Mouse (Mus musculus): ENCODE data around the gene Olfr141. TPM values are rescaled to one million over a fixed set of nuclear protein-coding genes. Genes with fewer than 3 reads are reported as not detected.

Olfr141 gene
- total RNA-seq (2014; rRNA removed) (not detected in 2 replicates), polyA plus RNA-seq (2015; fragmentation: Nextera tagmentation; extraction: Ambion mirVana) (not detected in 2 replicates)

GRCm38 (mm10) chr2:86809918-86810317, at the start of gene Olfr141:
Olfr141 (minus strand) TSS chr2:86810018.
- Histone ChIP-seq H3K27me3 (ENCODE audit: insufficient read depth, low read length) (no peaks in the 10 kb centered on the region), H3K36me3 (ENCODE audit: insufficient read depth, low read length) (no peaks in the 10 kb centered on the region), H3K9me3 (ENCODE audit: low read length) (no peaks in the 10 kb centered on the region), H3K4me3 (ENCODE audit: low read depth, low read length) (no peak within 1 kb of the TSS), H3K4me2 (ENCODE audit: low read depth, low read length, poor library complexity, severe bottlenecking) (no peak within 1 kb of the TSS), H3K9ac (replicated peaks; ENCODE audit: low read length, poor library complexity, severe bottlenecking) (no peak within 1 kb of the TSS), H3K4me1 (ENCODE audit: insufficient read depth, low read length) (no peaks in the 10 kb centered on the region), H3K27ac (ENCODE audit: low read depth, low read length) (no peak within 1 kb of the TSS)
- DNase-seq (ENCODE audit: low spot score) (no peak), ATAC-seq (ENCODE audit: low FRiP score) (no peak)
- no peak for TF ChIP-seq CTCF (IDR thresholded peaks at IDR 0.05)

GRCm38 (mm10) chr2:86851596-86851995, 41.8 kb upstream of the Olfr141 start, which contains the start of gene Olfr1095:
Olfr1095 (minus strand) TSS chr2:86851696.
- Histone ChIP-seq H3K4me1 (ENCODE audit: insufficient read depth, low read length) (no peaks in the 10 kb centered on the region), H3K36me3 (ENCODE audit: insufficient read depth, low read length) (no peaks in the 10 kb centered on the region), H3K9me3 (ENCODE audit: low read length) (no peaks in the 10 kb centered on the region), H3K27ac (ENCODE audit: low read depth, low read length) (no peak within 1 kb of the TSS), H3K27me3 (ENCODE audit: insufficient read depth, low read length) (no peaks in the 10 kb centered on the region), H3K9ac (replicated peaks; ENCODE audit: low read length, poor library complexity, severe bottlenecking) (no peak within 1 kb of the TSS), H3K4me3 (ENCODE audit: low read depth, low read length) (no peak within 1 kb of the TSS), H3K4me2 (ENCODE audit: low read depth, low read length, poor library complexity, severe bottlenecking) (no peak within 1 kb of the TSS)
- ATAC-seq (ENCODE audit: low FRiP score): no peak
- WGBS: 90% methylated on average over 3 of the region's 3 CpGs
- no peak for TF ChIP-seq CTCF (IDR thresholded peaks at IDR 0.05)
- DNase-seq (ENCODE audit: low spot score): no peak

- Histone ChIP-seq H3K27me3 (ENCODE audit: insufficient read depth, low read length) (no peaks in the 10 kb centered on the region), H3K9me3 (ENCODE audit: low read length) (no peaks in the 10 kb centered on the region), H3K4me1 (ENCODE audit: insufficient read depth, low read length) (no peaks in the 10 kb centered on the region), H3K4me2 (ENCODE audit: low read depth, low read length, poor library complexity, severe bottlenecking) (no peak within 1 kb of the TSS), H3K27ac (ENCODE audit: low read depth, low read length) (no peak within 1 kb of the TSS), H3K4me3 (ENCODE audit: low read depth, low read length) (no peak within 1 kb of the TSS), H3K36me3 (ENCODE audit: insufficient read depth, low read length) (no peaks in the 10 kb centered on the region), H3K9ac (replicated peaks; ENCODE audit: low read length, poor library complexity, severe bottlenecking) (no peak within 1 kb of the TSS)
- ATAC-seq (ENCODE audit: low FRiP score) (no peak), DNase-seq (ENCODE audit: low spot score) (no peak)
- TF ChIP-seq CTCF (IDR thresholded peaks at IDR 0.05): no peak
These were observed 14.5 kb upstream of the Olfr141 start, which contains the start of gene Olfr1094 for GRCm38 (mm10) chr2:86824363-86824762. Olfr1094 (plus strand) TSS chr2:86824663.

DNA sequence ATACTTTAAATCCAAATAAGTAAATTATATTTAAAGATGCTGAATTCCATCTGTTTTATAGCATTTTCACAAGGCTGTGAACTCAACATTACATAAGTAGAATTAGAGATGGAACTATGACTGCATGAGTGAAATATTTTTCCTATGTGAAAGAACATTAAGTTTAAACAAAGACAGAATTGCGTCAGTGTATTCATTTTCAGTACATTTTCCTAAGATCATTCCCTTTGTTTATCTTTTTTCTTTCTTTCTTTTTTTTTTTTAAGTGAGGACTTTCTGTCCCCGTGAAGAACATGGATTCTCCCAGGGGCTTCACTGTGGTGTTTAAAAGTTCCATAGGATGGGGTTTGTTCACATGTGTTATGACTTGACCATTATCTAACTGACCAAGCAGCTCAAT, 27.6 kb downstream of the Olfr141 start, which contains the start of gene Olfr1093:
Gene Olfr1093, plus strand, starts transcription at position 301 of the 400 bp plus-strand sequence.
- no peak within 1 kb of the TSS for H3K9ac ChIP-seq (replicated peaks; ENCODE audit: low read length, poor library complexity, severe bottlenecking)
- no peaks in the 10 kb centered on the region for H3K4me1 ChIP-seq (ENCODE audit: insufficient read depth, low read length)
- WGBS: 84% methylated on average over 2 of the region's 2 CpGs
- H3K4me3 ChIP-seq (ENCODE audit: low read depth, low read length): no peak within 1 kb of the TSS
- H3K27ac ChIP-seq (ENCODE audit: low read depth, low read length): no peak within 1 kb of the TSS
- H3K4me2 ChIP-seq (ENCODE audit: low read depth, low read length, poor library complexity, severe bottlenecking): no peak within 1 kb of the TSS
- no peaks in the 10 kb centered on the region for H3K36me3 ChIP-seq (ENCODE audit: insufficient read depth, low read length)
- H3K9me3 ChIP-seq (ENCODE audit: low read length): no peaks in the 10 kb centered on the region
- DNase-seq (ENCODE audit: low spot score) (no peak), ATAC-seq (ENCODE audit: low FRiP score) (no peak)
- TF ChIP-seq CTCF (IDR thresholded peaks at IDR 0.05): no peak
- H3K27me3 ChIP-seq (ENCODE audit: insufficient read depth, low read length): no peaks in the 10 kb centered on the region

DNA sequence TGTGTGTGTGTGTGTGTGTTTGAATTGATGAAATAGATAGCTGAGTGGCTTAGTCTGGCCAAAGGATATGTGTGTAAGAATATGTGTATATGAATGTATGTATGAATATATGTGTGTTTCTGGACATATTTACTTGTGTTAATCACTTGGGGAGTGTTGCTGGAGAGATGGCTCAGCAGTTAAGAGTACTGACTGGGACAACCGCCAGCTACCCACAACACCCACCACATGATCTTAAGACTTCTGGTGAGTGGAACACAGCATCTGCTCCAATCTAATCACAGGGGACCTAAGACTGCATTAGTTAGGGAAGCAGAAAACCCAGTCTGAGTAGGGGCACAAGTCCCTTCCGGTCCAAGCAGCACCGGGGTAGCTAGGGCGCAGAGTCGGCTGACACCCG, 48.8 kb downstream of the Olfr141 start:
- Histone ChIP-seq H3K9ac (replicated peaks; ENCODE audit: low read length, poor library complexity, severe bottlenecking) (no peak overlapping the region), H3K4me2 (ENCODE audit: low read depth, low read length, poor library complexity, severe bottlenecking) (no peak overlapping the region), H3K4me3 (ENCODE audit: low read depth, low read length) (no peak overlapping the region), H3K4me1 (ENCODE audit: insufficient read depth, low read length) (no peaks in the 10 kb centered on the region), H3K27ac (ENCODE audit: low read depth, low read length) (no peak overlapping the region), H3K36me3 (ENCODE audit: insufficient read depth, low read length) (no peaks in the 10 kb centered on the region), H3K27me3 (ENCODE audit: insufficient read depth, low read length) (no peaks in the 10 kb centered on the region), H3K9me3 (ENCODE audit: low read length) (no peaks in the 10 kb centered on the region)
- no peak for ATAC-seq (ENCODE audit: low FRiP score)
- WGBS: 97% methylated on average over 6 of the region's 6 CpGs
- DNase-seq (ENCODE audit: low spot score): no peak
- no peak for TF ChIP-seq CTCF (IDR thresholded peaks at IDR 0.05)

DNA sequence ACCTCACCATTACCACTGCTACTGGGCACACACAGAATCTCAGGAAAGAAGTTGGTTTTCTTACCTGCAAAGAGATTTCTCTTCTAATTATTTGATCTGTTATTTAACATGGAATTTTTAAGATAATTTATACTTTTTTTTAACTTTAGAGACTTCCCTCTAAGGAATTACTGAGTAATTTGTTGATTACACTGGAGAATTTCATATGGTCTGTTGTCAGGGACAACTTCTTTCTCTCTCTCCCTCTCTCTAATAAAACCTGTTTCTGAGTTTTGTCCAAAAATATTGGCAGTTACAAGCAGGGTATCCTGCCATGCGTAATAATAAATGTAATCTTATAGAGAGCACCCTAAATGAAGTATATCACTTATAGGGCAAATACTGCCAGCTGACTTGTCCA, 50.9 kb downstream of the Olfr141 start, which contains the start of gene Olfr1090:
Gene Olfr1090, minus strand, starts transcription at position 101 of the 400 bp plus-strand sequence.
- no peak within 1 kb of the TSS for H3K9ac ChIP-seq (replicated peaks; ENCODE audit: low read length, poor library complexity, severe bottlenecking)
- H3K4me2 ChIP-seq (ENCODE audit: low read depth, low read length, poor library complexity, severe bottlenecking): no peak within 1 kb of the TSS
- no peaks in the 10 kb centered on the region for H3K36me3 ChIP-seq (ENCODE audit: insufficient read depth, low read length)
- no peaks in the 10 kb centered on the region for H3K9me3 ChIP-seq (ENCODE audit: low read length)
- ATAC-seq (ENCODE audit: low FRiP score): no peak
- no peaks in the 10 kb centered on the region for H3K4me1 ChIP-seq (ENCODE audit: insufficient read depth, low read length)
- no peak within 1 kb of the TSS for H3K27ac ChIP-seq (ENCODE audit: low read depth, low read length)
- H3K27me3 ChIP-seq (ENCODE audit: insufficient read depth, low read length): no peaks in the 10 kb centered on the region
- no peak for TF ChIP-seq CTCF (IDR thresholded peaks at IDR 0.05)
- no peak within 1 kb of the TSS for H3K4me3 ChIP-seq (ENCODE audit: low read depth, low read length)
- 88% methylated on average over 1 of the region's 1 CpGs for WGBS
- DNase-seq (ENCODE audit: low spot score): no peak

Other genes with a start within 250 kb of the Olfr141 start
- gene Olfr1082, start 211.1 kb downstream of the Olfr141 start, total RNA-seq (2014; rRNA removed): not detected in 2 replicates
- not detected in 2 replicates for gene Olfr1082, start 211.1 kb downstream of the Olfr141 start, polyA plus RNA-seq (2015; fragmentation: Nextera tagmentation; extraction: Ambion mirVana)
- not detected in 2 replicates for gene Olfr1084, start 170.3 kb downstream of the Olfr141 start, total RNA-seq (2014; rRNA removed)
- not detected in 2 replicates for gene Olfr1084, start 170.3 kb downstream of the Olfr141 start, polyA plus RNA-seq (2015; fragmentation: Nextera tagmentation; extraction: Ambion mirVana)
- gene Olfr1085, start 148.0 kb downstream of the Olfr141 start, total RNA-seq (2014; rRNA removed): not detected in 2 replicates
- not detected in 2 replicates for gene Olfr1085, start 148.0 kb downstream of the Olfr141 start, polyA plus RNA-seq (2015; fragmentation: Nextera tagmentation; extraction: Ambion mirVana)
- not detected in 2 replicates for gene Olfr1086, start 129.9 kb downstream of the Olfr141 start, total RNA-seq (2014; rRNA removed)
- gene Olfr1086, start 129.9 kb downstream of the Olfr141 start, polyA plus RNA-seq (2015; fragmentation: Nextera tagmentation; extraction: Ambion mirVana): not detected in 2 replicates
- not detected in 2 replicates for gene Olfr1087, start 111.6 kb downstream of the Olfr141 start, total RNA-seq (2014; rRNA removed)
- not detected in 2 replicates for gene Olfr1087, start 111.6 kb downstream of the Olfr141 start, polyA plus RNA-seq (2015; fragmentation: Nextera tagmentation; extraction: Ambion mirVana)
- gene Olfr1089, start 76.3 kb downstream of the Olfr141 start, total RNA-seq (2014; rRNA removed): not detected in 2 replicates
- not detected in 2 replicates for gene Olfr1089, start 76.3 kb downstream of the Olfr141 start, polyA plus RNA-seq (2015; fragmentation: Nextera tagmentation; extraction: Ambion mirVana)
- not detected in 2 replicates for gene Olfr1090, start 51.0 kb downstream of the Olfr141 start, total RNA-seq (2014; rRNA removed)
- not detected in 2 replicates for gene Olfr1090, start 51.0 kb downstream of the Olfr141 start, polyA plus RNA-seq (2015; fragmentation: Nextera tagmentation; extraction: Ambion mirVana)
- not detected in 2 replicates for gene Olfr1093, start 27.5 kb downstream of the Olfr141 start, total RNA-seq (2014; rRNA removed)
- gene Olfr1093, start 27.5 kb downstream of the Olfr141 start, polyA plus RNA-seq (2015; fragmentation: Nextera tagmentation; extraction: Ambion mirVana): not detected in 2 replicates
- not detected in 2 replicates for gene Olfr1094, start 14.6 kb upstream of the Olfr141 start, total RNA-seq (2014; rRNA removed)
- not detected in 2 replicates for gene Olfr1094, start 14.6 kb upstream of the Olfr141 start, polyA plus RNA-seq (2015; fragmentation: Nextera tagmentation; extraction: Ambion mirVana)
- not detected in 2 replicates for gene Olfr1095, start 41.7 kb upstream of the Olfr141 start, total RNA-seq (2014; rRNA removed)
- not detected in 2 replicates for gene Olfr1095, start 41.7 kb upstream of the Olfr141 start, polyA plus RNA-seq (2015; fragmentation: Nextera tagmentation; extraction: Ambion mirVana)
- gene Gm13723, start 64.8 kb upstream of the Olfr141 start, total RNA-seq (2014; rRNA removed): not detected in 2 replicates
- gene Gm13723, start 64.8 kb upstream of the Olfr141 start, polyA plus RNA-seq (2015; fragmentation: Nextera tagmentation; extraction: Ambion mirVana): not detected in 2 replicates
- gene Olfr1097, start 82.2 kb upstream of the Olfr141 start, total RNA-seq (2014; rRNA removed): not detected in 2 replicates
- not detected in 2 replicates for gene Olfr1097, start 82.2 kb upstream of the Olfr141 start, polyA plus RNA-seq (2015; fragmentation: Nextera tagmentation; extraction: Ambion mirVana)
- gene Olfr1098, start 114.5 kb upstream of the Olfr141 start, total RNA-seq (2014; rRNA removed): not detected in 2 replicates
- gene Olfr1098, start 114.5 kb upstream of the Olfr141 start, polyA plus RNA-seq (2015; fragmentation: Nextera tagmentation; extraction: Ambion mirVana): not detected in 2 replicates
- not detected in 2 replicates for gene Olfr1099, start 150.7 kb upstream of the Olfr141 start, total RNA-seq (2014; rRNA removed)
- not detected in 2 replicates for gene Olfr1099, start 150.7 kb upstream of the Olfr141 start, polyA plus RNA-seq (2015; fragmentation: Nextera tagmentation; extraction: Ambion mirVana)
- gene Olfr1100, start 169.9 kb upstream of the Olfr141 start, total RNA-seq (2014; rRNA removed): not detected in 2 replicates
- gene Olfr1100, start 169.9 kb upstream of the Olfr141 start, polyA plus RNA-seq (2015; fragmentation: Nextera tagmentation; extraction: Ambion mirVana): not detected in 2 replicates
- gene Olfr1101, start 181.2 kb upstream of the Olfr141 start, total RNA-seq (2014; rRNA removed): not detected in 2 replicates
- not detected in 2 replicates for gene Olfr1101, start 181.2 kb upstream of the Olfr141 start, polyA plus RNA-seq (2015; fragmentation: Nextera tagmentation; extraction: Ambion mirVana)
- gene Olfr1102, start 188.4 kb upstream of the Olfr141 start, total RNA-seq (2014; rRNA removed): not detected in 2 replicates
- gene Olfr1102, start 188.4 kb upstream of the Olfr141 start, polyA plus RNA-seq (2015; fragmentation: Nextera tagmentation; extraction: Ambion mirVana): not detected in 2 replicates
- gene Olfr1104, start 217.1 kb upstream of the Olfr141 start, total RNA-seq (2014; rRNA removed): not detected in 2 replicates
- gene Olfr1104, start 217.1 kb upstream of the Olfr141 start, polyA plus RNA-seq (2015; fragmentation: Nextera tagmentation; extraction: Ambion mirVana): not detected in 2 replicates
- gene Olfr1105, start 226.5 kb upstream of the Olfr141 start, total RNA-seq (2014; rRNA removed): not detected in 2 replicates
- not detected in 2 replicates for gene Olfr1105, start 226.5 kb upstream of the Olfr141 start, polyA plus RNA-seq (2015; fragmentation: Nextera tagmentation; extraction: Ambion mirVana)
- not detected in 2 replicates for gene Olfr1106, start 242.3 kb upstream of the Olfr141 start, total RNA-seq (2014; rRNA removed)
- not detected in 2 replicates for gene Olfr1106, start 242.3 kb upstream of the Olfr141 start, polyA plus RNA-seq (2015; fragmentation: Nextera tagmentation; extraction: Ambion mirVana)